Mouse (Mus musculus): ENCODE measurements around the gene Gm49368.
"Not testable (repeated sequence)": the region's sequence is repeated elsewhere in the genome, so short reads cannot be mapped to it uniquely, and the experiment has no call there.

The Gm49368 gene

DNA sequence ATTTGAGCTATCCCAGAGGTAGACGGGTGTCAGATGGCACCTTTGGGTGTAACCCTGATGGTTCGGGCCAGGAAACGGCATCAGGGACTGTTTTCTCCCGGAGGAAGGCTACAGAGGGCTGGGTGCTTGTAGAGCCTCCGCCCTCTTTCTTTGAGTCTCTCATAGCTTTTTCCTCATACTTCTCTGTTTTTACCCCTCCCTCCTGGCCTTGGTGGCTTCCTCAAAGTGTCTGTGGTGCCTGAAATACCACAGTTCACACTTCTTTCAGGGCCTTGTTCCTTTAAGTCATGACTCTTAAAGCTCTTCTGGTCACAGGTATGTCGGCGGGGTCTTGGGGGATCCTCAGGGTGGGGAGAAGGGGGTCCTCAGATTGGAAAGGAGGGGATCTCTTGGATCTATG, at the start of gene Gm49368, which contains the start of gene Itgam:
Gene Gm49368 (plus strand): TSS at position 228 of the 400 bp plus-strand sequence.
Gene Itgam (plus strand): TSS at position 185 of the 400 bp plus-strand sequence.
- DNase-seq (ENCODE audit: low spot score): no peak

DNA sequence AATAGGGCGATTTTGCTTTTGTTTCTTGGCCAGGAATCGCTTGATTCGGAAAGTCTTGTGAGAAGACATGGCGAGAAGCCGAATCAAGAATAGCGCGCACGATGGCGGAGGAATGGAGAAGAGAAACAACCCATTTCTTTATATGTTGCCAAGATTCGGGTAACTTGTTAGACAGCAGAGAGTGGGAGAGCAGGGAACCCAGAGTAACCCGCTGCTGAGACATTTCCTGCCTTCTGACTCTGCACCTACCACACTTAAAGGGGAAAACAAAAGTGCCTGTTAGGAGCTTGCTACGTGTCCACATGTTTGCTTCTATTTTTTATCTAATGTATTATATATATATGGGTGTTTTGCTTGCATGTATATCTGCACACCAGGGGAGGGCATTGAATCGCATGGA, 49.4 kb upstream of the Gm49368 start:
- no peak for DNase-seq (ENCODE audit: low spot score)

DNA sequence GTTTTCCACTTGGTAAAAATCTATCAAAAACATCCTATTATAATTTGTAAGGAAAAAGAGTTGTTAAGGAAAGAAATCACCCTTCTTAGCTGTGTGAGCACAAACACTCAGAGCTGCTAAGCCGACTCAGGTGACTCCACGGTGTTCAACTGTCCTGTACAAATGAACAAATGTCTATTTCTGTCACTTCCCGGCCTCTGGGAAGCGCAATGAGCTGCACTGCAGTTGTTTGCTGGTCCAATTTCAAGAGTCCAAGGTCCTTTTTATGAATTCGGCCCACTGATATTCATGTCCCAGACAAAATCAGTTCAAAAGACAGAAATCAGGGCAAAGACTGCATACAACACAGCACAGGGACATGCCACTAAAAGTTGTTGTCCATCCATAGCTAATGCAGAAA, 46.3 kb upstream of the Gm49368 start:
- DNase-seq (ENCODE audit: low spot score): not testable (repeated sequence)

DNA sequence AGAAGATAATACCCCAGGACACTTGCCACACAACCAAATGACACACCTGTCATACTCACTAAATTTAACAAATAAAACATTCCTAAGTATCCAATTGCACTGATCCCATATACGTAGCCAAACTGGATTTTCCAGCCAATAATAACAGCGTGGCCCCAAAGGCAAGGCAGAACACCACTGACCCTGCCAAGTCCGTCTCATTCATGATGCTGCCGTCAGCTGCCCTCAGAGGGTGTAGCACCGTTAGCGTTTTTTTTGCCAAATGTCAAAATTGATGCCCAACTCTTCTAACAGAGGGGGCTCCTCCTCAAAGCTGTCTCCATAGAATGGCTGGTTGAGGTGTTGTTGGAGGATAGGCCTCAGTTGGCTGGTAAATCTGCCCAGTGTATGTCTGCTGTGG, 45.8 kb upstream of the Gm49368 start:
- DNase-seq (ENCODE audit: low spot score): no peak

DNA sequence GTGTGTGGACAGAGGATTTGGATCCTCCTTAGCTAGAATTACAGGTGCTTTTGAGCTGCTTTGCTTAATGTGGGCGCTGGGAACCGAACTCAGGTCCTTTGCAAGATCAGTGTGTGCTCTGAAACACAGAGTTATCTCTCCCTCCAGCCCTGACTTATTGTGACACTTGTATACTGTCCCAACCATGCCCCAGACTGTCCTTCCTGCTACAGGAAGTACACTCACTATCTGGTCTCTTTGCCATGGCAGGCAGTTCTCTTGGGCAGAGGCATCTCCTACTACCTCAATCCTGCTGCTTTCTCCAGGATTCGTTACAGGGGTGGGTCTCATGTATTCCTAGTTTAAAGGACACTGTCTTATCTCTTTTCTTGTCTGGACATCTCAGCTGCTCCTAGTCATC, 44.2 kb upstream of the Gm49368 start:
- DNase-seq (ENCODE audit: low spot score): no peak

DNA sequence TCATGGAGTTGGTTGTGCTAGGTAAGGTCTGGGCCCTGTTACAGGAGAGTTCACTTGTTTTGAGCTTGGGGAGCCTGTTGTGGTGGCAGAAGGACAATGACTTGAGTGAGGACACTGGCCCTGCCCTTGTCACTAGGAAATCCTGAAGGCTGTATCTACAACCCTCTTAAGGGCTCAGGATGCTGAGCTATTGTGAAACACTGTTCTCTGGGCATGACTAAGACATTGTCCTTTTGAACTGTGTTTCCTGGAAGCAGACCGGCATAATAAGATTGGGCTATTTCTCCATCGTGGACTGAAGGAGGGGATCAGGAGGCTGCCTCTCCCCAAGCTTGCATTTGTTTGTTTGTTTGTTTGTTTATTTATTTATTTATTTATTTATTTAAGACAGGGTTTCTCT, 43.3 kb upstream of the Gm49368 start:
- DNase-seq (ENCODE audit: low spot score): no peak

DNA sequence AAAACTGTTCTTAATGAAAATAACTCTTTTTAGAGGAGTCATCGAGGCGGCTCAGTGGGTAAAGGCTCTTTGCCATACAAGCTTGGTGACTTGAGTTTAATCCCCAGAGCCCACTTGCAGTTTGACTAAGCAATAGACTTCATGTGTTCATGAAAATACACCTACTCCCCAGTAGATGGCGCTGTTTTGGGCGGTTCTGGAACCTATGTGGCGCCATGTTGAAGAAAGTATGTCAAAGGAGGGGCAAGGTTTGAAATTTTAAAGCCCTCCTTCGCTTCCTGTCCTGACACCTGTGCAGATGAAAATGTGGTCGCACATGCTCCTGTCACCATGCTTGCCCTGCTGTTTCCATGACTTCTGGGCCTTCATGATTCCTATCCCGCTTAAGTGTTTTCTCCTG, 39.5 kb upstream of the Gm49368 start:
- DNase-seq (ENCODE audit: low spot score): no peak

DNA sequence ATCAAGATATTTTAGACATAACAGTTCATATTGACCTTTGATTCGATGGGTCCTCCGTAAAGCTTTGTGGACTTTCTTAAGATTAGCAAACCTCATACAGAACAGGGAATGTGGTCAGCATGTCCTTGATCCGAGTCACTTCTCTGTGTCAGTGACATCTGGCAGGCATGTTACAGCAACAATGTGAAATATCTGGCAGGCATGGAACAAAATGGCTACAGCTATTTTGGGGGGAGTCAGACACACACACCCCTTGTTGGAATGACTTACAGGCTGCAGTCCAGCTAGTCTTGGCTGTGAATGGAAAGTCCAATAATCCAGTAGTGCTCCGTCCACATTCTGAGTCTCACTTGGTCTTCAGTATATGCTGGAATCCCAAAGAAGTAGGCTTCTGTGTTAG, 38.9 kb upstream of the Gm49368 start:
- DNase-seq (ENCODE audit: low spot score): no peak

DNA sequence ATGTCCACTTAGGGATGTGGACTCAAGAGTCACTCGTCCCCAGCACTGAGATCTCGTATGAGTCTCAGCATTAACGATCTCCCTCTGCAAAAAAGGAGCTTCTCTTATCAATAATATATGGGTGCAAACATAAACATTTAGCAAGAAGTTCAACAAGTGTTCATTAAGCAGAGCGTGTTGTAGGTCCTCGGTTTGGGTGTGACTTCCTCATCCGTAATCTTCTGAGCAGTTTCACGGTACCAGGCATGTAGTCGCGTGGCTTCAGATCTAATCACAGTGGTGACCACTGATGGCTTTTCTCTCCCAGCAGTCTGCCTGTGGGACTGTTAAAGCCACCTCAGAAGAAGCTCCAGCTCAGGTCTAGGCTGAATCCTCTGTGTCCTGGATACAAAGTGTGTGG, 38.1 kb upstream of the Gm49368 start:
- DNase-seq (ENCODE audit: low spot score): no peak

DNA sequence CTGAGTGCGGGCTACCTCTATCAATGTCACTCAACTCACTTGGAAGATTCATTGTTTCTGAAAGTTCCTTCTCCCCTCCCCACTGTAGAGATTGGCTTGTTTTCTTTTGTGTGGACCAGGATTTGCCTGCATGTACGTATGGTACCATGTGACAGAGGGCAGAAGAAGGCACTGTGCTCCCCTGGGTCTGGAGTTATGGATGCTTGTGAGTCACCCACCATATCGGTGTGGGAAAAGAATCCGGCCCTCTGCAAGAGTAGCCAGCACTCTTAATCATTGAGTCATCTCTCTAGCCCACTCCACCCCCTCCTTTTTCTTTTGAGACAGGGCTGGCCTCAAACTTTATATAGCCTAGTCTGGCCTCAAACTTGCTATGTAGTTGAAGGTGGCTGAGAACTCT, 37.6 kb upstream of the Gm49368 start:
- DNase-seq (ENCODE audit: low spot score): no peak

DNA sequence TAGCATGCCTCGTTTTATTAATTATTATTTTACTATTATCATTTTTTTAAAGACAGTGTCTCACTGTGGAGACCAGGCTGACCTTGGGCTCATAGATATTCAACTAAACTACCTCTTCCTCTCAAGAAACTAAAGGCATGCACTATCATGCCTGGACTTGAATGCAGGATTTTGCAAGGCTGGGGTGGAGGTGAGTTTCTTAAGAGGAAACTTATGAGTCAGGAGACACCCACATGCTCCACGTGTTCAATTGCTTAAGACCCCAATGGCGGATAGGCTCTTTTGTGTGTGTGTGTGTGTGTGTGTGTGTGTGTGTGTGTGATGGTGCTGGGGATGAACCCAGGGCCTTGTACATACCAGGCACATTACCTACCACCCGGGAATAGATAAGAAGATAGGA, 37.1 kb upstream of the Gm49368 start:
- DNase-seq (ENCODE audit: low spot score): peak; percentile 52

DNA sequence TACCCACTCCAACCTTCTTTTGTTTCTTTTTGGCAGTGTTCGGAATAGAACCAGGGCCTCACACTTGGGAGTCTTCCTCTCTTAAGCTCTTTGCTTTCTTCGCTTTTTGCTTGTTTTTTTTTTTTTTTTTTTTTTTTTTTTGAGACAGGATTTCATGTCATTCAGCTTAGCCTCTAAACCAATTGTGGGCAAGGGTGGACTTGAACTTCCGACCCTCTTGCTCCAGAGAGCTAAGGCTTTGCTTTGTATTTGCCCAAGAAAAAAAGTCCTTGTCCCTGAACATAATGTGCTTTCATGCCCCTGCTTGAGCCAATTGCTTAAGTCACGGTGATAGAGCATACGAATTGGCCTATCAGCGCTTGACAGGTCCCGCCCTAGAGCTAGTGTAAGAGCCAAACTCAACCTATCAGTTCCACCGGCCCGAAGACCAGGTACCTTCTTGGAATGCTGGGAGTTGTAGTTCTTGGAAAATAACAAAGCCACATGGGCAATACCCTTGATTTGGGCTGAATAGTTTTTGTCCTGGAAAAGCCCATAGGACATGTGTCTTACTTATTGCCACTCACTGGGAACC, 31.0 kb upstream of the Gm49368 start:
- peak; percentile 30 for DNase-seq (ENCODE audit: low spot score)

DNA sequence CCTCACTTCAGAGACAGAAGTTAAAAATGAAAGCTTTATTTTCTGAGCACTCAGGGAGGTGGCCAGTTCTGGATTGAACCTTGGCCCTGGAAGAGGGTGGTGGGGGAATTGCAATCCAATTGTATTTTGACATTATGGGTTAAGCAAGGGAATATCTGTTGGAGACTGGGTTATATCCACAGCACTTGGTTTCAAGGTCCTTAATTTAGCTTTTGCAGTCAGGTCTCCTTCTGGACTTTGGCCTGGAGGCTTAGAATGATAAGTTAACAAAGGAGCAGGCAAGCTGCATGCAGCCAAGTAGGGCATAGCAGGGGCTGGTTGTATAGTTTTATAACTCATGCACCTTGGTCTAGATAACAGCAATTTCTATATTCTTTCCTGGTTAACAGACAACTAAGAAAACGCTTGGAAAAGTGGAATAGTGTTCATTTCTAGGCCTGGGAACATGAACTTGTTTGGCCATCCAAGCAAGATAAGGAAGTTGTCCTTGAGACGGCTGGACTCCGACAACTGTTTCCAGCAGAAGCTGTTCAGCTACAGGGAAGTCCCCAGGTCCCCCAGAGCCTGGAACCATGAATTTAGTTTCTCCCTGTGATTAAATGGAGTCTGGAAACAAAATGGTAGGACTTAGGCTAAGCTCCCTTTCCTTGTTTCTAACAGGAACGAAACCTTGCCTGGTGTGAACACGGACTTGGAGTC, 30.0 kb upstream of the Gm49368 start:
- no peak for DNase-seq (ENCODE audit: low spot score)

DNA sequence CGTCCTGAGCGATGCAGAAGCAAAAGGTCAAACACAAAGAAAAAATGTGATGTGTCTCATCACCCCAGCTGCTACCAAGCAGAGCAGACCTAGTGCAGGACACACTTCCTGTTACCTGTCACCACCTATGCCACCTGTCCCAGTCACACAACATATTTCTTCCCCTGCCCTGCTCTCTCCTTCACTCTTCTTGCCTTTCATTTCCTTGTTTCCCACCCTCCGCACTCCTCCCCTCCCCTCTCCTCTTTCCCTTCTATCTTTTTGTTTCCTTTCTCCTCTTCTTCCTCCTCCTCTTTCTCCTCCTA, 29.5 kb upstream of the Gm49368 start:
- DNase-seq (ENCODE audit: low spot score): no peak

DNA sequence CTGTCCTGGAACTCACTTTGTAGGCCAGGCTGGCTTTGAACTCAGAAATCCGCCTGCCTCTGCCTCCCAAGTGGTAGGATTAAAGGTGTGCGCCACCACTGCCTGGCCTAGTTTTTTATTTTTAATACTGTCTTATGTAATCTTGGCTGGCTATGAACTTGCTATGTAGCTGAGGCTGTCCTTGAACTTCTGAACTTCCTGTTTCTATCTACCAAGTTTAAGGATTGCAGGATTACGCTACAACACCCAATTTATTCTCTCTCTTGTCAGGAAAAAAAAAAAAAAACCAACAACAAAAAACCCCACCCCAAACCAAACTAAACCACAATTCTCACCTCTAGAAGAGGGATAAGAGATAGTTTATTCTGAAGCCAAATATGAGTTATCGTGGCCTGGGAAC, 28.9 kb upstream of the Gm49368 start:
- no peak for DNase-seq (ENCODE audit: low spot score)

DNA sequence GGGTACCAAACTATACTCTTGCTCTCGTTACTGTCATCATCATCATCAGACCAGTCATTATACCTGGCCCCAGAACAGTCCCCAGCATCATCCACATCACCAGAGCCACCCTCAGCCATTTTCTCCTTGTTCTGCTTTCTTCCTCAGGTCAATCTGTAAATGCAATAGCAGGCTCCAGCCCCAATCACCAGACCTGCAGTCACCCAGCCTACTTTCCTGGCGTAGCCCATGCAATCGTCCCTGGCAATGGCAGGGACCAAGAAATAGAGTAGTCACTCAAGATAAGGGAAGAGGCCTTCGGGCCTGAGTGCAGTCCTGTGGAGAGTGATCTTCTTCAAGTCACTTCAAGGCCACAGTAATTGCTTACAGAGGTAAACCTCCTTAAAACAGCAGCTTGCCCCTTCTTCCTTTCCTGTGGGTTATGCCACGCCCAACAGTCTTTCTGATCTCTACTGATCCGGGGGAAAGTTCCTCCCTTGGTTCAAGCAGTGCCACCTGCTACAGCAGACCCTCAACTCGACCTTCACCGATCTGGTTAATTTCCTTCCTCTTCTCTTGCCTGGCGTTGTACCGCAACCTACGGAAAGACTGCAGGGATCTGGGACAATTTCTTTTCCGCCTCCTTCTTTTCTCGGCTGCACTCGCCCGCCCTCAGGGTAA, 20.2 kb upstream of the Gm49368 start:
- not testable (repeated sequence) for DNase-seq (ENCODE audit: low spot score)

DNA sequence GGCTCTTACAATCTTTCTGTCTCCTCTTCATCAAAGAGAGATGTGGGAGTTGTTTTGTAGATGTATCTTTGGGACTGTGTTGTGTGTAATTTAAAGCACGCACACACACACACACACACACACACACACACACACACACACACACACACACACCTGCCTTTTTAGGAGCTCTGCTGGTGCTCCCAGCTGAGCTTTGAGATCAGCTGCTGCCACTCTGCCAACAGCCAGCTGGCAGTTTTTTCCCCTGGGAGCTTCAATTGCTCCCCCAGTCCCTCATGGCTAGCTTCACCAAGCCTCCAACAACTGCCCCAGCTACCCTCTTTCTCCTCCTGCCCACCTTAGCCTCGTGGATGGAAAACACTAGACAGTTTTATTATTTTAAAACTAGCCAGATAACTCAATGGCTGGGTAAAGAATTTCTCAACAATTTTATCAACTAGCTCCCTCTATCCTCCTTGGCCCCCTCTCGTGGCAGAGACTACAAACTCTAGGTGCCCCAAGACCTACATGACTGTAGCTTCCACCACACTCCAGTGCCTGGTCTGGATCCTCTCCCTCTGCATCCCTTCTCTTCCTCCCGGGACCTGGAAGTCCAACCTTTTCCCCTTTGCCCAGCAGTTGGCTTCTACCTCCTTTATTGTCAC, 18.2 kb upstream of the Gm49368 start:
- DNase-seq (ENCODE audit: low spot score): peak; percentile 33

DNA sequence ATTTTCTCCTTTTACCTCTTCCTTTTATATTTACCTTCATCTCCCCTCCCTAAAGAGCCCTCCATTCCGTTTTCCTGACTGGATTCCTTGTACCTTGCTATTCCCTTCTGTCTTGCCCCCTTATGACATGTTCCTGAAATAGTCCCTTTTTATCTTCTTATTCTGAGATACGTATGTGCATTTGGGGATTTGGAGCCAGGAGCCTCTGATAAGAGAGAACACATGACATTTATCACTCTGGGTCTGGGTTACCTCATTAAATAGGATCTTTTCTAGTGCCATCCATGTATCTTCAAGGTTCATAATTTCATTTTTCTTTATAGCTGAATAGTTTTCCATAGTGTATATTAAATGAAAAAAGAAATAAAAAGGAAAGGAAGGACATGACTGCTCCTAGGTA, 16.8 kb upstream of the Gm49368 start:
- DNase-seq (ENCODE audit: low spot score): no peak

DNA sequence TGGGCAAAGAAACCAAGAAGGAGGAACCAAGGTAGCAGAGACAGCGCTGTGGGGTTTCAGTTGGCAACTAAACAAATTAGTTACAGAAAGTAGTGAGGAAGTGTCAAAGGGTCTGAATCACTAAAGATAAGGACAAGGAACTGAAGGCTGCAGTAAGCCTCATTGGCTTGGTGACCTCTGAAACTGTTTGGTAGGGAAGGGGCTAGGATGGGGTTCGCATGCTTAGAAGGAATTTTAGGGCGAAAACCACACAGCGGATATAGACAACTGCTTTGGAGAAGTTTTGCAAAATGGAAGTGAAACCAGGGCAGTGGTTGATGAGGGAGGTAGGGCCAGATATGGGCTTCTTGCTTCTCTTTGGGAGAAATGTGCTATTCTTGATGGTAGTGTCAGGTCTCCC, 13.7 kb upstream of the Gm49368 start:
- DNase-seq (ENCODE audit: low spot score): no peak

DNA sequence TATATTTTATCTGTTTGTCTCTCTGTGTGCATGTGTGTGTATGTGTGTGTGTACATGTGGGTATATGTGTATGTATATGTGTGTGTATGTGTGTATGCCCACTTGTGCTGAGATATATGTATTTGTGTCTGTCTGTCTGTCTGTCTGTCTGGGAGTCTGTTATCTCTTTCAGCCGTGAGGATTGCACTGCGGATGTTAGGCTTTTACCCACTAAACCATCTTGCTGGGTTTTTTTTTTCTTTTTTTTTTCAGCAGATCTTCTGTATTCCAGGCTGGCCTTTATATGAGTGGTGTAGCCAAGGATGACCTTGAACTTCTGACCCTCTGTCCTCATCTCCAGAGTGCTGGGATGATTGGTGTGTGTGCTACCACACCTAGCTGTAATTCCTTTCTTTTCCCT, 13.2 kb upstream of the Gm49368 start:
- no peak for DNase-seq (ENCODE audit: low spot score)

DNA sequence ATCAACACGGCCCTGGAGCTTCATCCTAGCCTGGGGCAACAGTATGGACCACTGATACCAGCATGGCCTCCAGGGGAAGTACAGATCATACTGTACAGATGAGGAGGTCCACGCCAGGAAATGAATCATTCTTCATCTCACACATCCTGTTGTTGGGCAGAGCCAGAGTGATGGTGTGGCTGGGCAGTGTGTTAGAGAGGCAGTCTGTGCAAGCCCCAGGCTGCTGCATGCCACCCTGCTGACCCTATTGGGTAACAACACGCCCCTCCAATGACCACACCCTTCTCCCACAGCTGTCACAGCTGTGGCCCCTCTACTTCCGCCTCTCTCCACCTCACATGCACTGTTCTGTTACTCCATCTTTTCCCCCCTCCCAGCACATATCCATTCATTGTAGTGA, 11.7 kb upstream of the Gm49368 start:
- DNase-seq (ENCODE audit: low spot score): no peak

DNA sequence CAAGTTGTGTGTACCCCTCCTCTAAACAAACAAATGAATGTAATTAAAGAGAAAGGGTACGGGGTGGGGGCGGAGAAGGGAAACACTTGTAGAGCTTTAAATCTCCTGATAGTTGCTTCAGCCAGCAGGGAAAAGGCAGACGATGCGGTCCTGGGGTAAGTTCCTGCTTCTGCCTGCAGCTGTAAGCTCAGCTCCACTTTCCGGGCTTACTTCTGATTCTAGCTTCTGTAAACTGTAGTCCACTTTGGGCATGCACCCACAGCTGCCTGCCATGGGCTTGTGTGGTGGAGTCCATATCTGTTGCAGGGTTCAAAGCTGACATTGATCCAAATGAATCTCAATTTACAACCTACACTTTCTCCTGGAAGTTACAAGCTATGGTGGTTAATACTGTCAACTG, 9.4 kb upstream of the Gm49368 start:
- no peak for DNase-seq (ENCODE audit: low spot score)

DNA sequence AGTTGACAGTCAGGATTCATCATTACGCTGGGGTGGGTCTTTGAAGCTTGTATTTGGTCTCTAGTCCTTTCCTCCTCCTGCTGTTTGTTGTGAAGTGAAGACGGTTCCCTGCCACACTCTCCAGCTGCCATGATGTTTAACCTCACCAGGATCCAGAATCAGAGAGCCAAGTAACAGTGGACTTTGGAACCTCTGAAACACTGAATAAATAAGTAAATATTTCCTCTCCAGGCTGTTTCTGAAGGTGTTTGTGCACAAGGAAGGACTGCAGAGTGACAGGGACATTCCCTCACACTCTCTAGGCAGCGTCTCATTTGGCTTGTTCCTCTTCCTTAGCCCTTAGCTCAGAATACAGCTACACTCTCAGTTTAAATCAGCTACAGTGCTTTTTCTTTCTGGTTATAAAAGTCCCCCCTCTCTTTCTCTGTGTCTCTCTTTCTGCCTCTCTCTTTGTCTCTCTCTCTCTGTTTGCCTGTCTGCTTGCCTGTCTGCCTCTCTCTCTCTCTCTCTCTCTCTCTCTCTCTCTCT, 5.5 kb upstream of the Gm49368 start:
- no peak for DNase-seq (ENCODE audit: low spot score)
